Mouse (Mus musculus) embryo, embryonic 11 days (tissue): ENCODE measurements around the gene 1700012B07Rik.

Experiments
- DNase-seq: peaks from one replicate; pipeline ENCODE4 v3.0.0-alpha.2; 2015

Gene 1700012B07Rik

DNA sequence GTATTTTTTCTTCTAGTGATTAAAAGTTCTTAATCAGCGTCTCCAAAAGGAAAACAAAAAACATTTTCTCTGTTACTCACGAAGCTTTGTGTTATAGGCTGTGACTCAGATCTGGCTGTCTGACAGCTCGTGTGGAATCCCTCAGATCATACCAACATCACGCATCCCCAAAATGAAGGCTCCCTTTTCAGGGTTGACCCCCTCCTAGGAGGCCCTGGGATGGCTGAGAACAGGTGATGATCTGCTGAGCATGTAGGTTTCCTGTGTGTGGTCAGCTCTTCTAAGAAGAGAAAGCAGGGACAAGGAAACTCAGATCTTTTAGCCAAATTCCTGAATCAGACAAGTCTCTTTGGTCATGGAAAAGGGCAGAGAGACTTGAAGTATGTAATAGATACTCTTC is 82.6 kb downstream of the 1700012B07Rik start:
- DNase-seq: no peak

DNA sequence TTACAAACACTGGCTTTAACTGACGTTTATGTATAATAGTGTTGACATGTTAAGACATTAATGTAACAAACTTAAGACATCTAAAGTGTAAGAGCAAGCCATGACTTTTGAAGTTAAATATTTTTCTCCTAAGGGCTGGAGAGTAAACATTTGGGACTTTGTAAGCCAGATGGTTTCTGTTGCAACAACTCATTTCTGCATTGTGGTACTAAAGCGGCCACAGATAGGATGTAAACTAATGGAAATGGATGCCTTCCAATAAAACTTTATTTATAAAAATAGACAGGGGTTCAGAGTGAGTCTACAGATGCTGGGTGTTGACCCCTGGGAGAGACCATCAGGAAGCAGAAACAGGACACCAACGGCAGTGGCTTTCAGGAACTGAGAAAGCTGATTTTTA is 89.9 kb downstream of the 1700012B07Rik start:
- no peak for DNase-seq
